Mouse (Mus musculus): Measurements from ENCODE around the gene Igf2bp1. TPM values are rescaled to one million over a fixed set of nuclear protein-coding genes. Genes with fewer than 3 reads are reported as not detected.

The Igf2bp1 gene
- polyA plus RNA-seq, 1 experiment from 2014 or later, result 6.2 TPM

- ATAC-seq, result no peak
- no peak overlapping the region for H3K4me2 ChIP-seq (ENCODE audit: low read length)
- WGBS, result 92% methylated on average over 5 of the region's 5 CpGs
These were observed 31.8 kb upstream of the Igf2bp1 start for GRCm38 (mm10) chr11:96037499-96037898.

DNA sequence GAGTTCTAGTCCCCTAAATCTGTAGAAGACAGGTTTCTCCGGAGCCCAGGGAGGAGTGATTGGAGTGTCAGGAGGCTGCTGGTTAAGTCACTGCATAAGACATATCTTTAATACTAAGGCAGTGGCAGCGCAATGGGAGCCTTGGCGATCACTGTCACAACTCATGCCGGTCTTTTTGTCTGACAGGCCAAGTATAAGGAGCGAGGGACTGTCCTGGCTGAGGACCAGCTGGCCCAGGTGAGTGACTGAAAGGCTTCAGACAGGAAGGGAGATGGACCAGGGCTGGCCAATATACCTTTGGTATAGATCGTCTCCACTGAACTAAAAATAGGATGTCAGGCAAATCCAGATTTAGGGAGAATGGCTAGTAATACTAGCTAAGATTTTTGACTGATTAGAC is 29.4 kb upstream of the Igf2bp1 start:
- no peaks in the 10 kb centered on the region for H3K9me3 ChIP-seq (replicated peaks; ENCODE audit: control insufficient read depth, low read length, poor library complexity, severe bottlenecking)
- peak; percentile 56; the same call in 1 of the 2 replicates for ATAC-seq
- WGBS, result 9% methylated on average over 6 of the region's 6 CpGs
- 0 out of 2 replicates have a peak, but pooled peaks cover 4% of the 10 kb centered on the region for H3K36me3 ChIP-seq (ENCODE audit: control insufficient read depth, insufficient read depth, low read length)
- peak overlapping the region; percentile 80 for H3K9ac ChIP-seq (ENCODE audit: low read depth, low read length)
- peaks cover 25% of the 10 kb centered on the region for H3K4me1 ChIP-seq (ENCODE audit: control insufficient read depth, insufficient read depth, low read length)
- H3K27me3 ChIP-seq (ENCODE audit: control insufficient read depth, insufficient read depth, low read depth, low read length), result no peaks in the 10 kb centered on the region
- peak overlapping the region; percentile 72 for H3K4me3 ChIP-seq (ENCODE audit: low read depth, low read length)
- H3K4me2 ChIP-seq (ENCODE audit: low read length), result peak overlapping the region; percentile 70
- H3K27ac ChIP-seq (ENCODE audit: low read length), result peak overlapping the region; percentile 47; the same call in 1 of the 2 replicates

More at GRCm38 (mm10) chr11:96037499-96037898, 31.8 kb upstream of the Igf2bp1 start:
- no peak overlapping the region for H3K27ac ChIP-seq (ENCODE audit: low read length)
- H3K4me3 ChIP-seq (ENCODE audit: low read depth, low read length), result no peak overlapping the region
- 0 out of 2 replicates have a peak, but pooled peaks cover 11% of the 10 kb centered on the region for H3K36me3 ChIP-seq (ENCODE audit: control insufficient read depth, insufficient read depth, low read length)
- no peaks in the 10 kb centered on the region for H3K27me3 ChIP-seq (ENCODE audit: control insufficient read depth, insufficient read depth, low read depth, low read length)
- peaks cover 25% of the 10 kb centered on the region for H3K4me1 ChIP-seq (ENCODE audit: control insufficient read depth, insufficient read depth, low read length)
- H3K9me3 ChIP-seq (replicated peaks; ENCODE audit: control insufficient read depth, low read length, poor library complexity, severe bottlenecking), result no peaks in the 10 kb centered on the region
- H3K9ac ChIP-seq (ENCODE audit: low read depth, low read length), result no peak overlapping the region

- H3K4me1 ChIP-seq (ENCODE audit: control insufficient read depth, insufficient read depth, low read length), result peaks cover 25% of the 10 kb centered on the region
- ATAC-seq, result peak; percentile 82
- H3K27ac ChIP-seq (ENCODE audit: low read length), result peak within 1 kb of the TSS; percentile 72; the same call in 1 of the 2 replicates
- WGBS, result under 1% methylated on average over 29 of the region's 29 CpGs
- H3K27me3 ChIP-seq (ENCODE audit: control insufficient read depth, insufficient read depth, low read depth, low read length), result no peaks in the 10 kb centered on the region
- 0 out of 2 replicates have a peak, but pooled peaks cover 4% of the 10 kb centered on the region for H3K36me3 ChIP-seq (ENCODE audit: control insufficient read depth, insufficient read depth, low read length)
- H3K9ac ChIP-seq (ENCODE audit: low read depth, low read length), result peak within 1 kb of the TSS; percentile 80
- H3K9me3 ChIP-seq (replicated peaks; ENCODE audit: control insufficient read depth, low read length, poor library complexity, severe bottlenecking), result no peaks in the 10 kb centered on the region
- H3K4me3 ChIP-seq (ENCODE audit: low read depth, low read length), result peak within 1 kb of the TSS; percentile 72
- peak within 1 kb of the TSS; percentile 70 for H3K4me2 ChIP-seq (ENCODE audit: low read length)
These were observed 28.9 kb upstream of the Igf2bp1 start, which contains the start of gene Snf8 for GRCm38 (mm10) chr11:96034596-96035052. Gene Snf8, plus strand, starts transcription at chr11:96034885.

DNA sequence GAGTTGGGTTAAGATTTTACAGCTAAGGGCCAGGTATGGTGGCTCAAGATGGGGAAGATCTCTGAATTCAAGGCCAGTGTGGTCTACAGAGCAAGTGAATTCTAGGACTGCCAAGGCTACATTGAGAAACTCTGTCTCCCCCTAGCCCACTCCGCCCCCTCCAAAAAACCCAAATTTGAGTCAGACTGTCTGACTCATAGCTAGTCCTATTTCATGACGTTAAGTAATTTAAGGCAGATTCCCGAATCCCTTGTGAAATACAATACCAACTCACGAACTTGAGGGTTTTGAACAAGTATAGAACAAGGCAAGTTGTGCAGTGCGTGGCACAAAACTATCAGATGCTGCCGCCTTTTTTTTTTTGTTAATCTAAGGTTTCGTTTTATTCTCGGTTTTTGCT is 28.4 kb upstream of the Igf2bp1 start:
- WGBS, result 42% methylated on average over 8 of the region's 8 CpGs
- Histone ChIP-seq H3K9me3 (replicated peaks; ENCODE audit: control insufficient read depth, low read length, poor library complexity, severe bottlenecking) (no peaks in the 10 kb centered on the region), H3K4me2 (ENCODE audit: low read length) (peak overlapping the region; percentile 70), H3K9ac (ENCODE audit: low read depth, low read length) (no peak overlapping the region; the same call in 1 of the 2 replicates), H3K36me3 (ENCODE audit: control insufficient read depth, insufficient read depth, low read length) (no peaks in the 10 kb centered on the region), H3K4me1 (ENCODE audit: control insufficient read depth, insufficient read depth, low read length) (peaks cover 25% of the 10 kb centered on the region), H3K27me3 (ENCODE audit: control insufficient read depth, insufficient read depth, low read depth, low read length) (no peaks in the 10 kb centered on the region), H3K27ac (ENCODE audit: low read length) (0 out of 2 replicates have a peak overlapping the region, but pooled peaks have one; percentile 72), H3K4me3 (ENCODE audit: low read depth, low read length) (peak overlapping the region; percentile 72)
- no peak for ATAC-seq

GRCm38 (mm10) chr11:96033264-96033663 is 27.5 kb upstream of the Igf2bp1 start:
- Histone ChIP-seq H3K4me3 (ENCODE audit: low read depth, low read length) (no peak overlapping the region), H3K9ac (ENCODE audit: low read depth, low read length) (no peak overlapping the region), H3K4me1 (ENCODE audit: control insufficient read depth, insufficient read depth, low read length) (peaks cover 25% of the 10 kb centered on the region), H3K4me2 (ENCODE audit: low read length) (no peak overlapping the region), H3K36me3 (ENCODE audit: control insufficient read depth, insufficient read depth, low read length) (no peaks in the 10 kb centered on the region), H3K9me3 (replicated peaks; ENCODE audit: control insufficient read depth, low read length, poor library complexity, severe bottlenecking) (no peaks in the 10 kb centered on the region), H3K27me3 (ENCODE audit: control insufficient read depth, insufficient read depth, low read depth, low read length) (no peaks in the 10 kb centered on the region), H3K27ac (ENCODE audit: low read length) (no peak overlapping the region)
- 100% methylated on average over 2 of the region's 3 CpGs for WGBS
- ATAC-seq, result no peak

DNA sequence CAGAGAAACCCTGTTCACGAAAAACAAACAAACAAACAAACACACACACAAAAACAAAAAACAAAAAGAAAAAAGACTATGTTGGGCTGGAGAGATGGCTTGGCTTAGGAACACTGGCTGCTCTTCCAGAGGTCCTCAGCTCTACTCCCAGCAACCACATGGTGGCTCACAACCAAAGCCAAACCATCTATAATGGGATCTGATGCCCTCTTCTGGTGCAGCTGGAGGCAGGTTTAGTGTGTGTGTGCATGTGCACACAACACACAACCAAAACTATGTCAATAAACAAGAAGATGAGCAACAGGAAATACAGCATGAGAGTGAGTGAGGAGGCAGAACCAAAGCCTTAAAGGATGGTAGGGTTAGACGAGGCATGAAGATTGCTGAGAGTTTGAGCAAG is 26.0 kb upstream of the Igf2bp1 start:
- no peak overlapping the region for H3K27ac ChIP-seq (ENCODE audit: low read length)
- no peaks in the 10 kb centered on the region for H3K9me3 ChIP-seq (replicated peaks; ENCODE audit: control insufficient read depth, low read length, poor library complexity, severe bottlenecking)
- no peaks in the 10 kb centered on the region for H3K36me3 ChIP-seq (ENCODE audit: control insufficient read depth, insufficient read depth, low read length)
- no peak overlapping the region for H3K9ac ChIP-seq (ENCODE audit: low read depth, low read length)
- no peak overlapping the region for H3K4me2 ChIP-seq (ENCODE audit: low read length)
- 87% methylated on average over 2 of the region's 2 CpGs for WGBS
- no peaks in the 10 kb centered on the region for H3K27me3 ChIP-seq (ENCODE audit: control insufficient read depth, insufficient read depth, low read depth, low read length)
- peaks cover 18% of the 10 kb centered on the region for H3K4me1 ChIP-seq (ENCODE audit: control insufficient read depth, insufficient read depth, low read length)
- ATAC-seq, result no peak
- no peak overlapping the region for H3K4me3 ChIP-seq (ENCODE audit: low read depth, low read length)

GRCm38 (mm10) chr11:96030571-96030970 is 24.8 kb upstream of the Igf2bp1 start:
- H3K27ac ChIP-seq (ENCODE audit: low read length), result no peak overlapping the region
- no peaks in the 10 kb centered on the region for H3K9me3 ChIP-seq (replicated peaks; ENCODE audit: control insufficient read depth, low read length, poor library complexity, severe bottlenecking)
- no peaks in the 10 kb centered on the region for H3K27me3 ChIP-seq (ENCODE audit: control insufficient read depth, insufficient read depth, low read depth, low read length)
- H3K4me1 ChIP-seq (ENCODE audit: control insufficient read depth, insufficient read depth, low read length), result peaks cover 8% of the 10 kb centered on the region
- H3K9ac ChIP-seq (ENCODE audit: low read depth, low read length), result no peak overlapping the region
- H3K4me3 ChIP-seq (ENCODE audit: low read depth, low read length), result no peak overlapping the region
- 90% methylated on average over 3 of the region's 3 CpGs for WGBS
- no peaks in the 10 kb centered on the region for H3K36me3 ChIP-seq (ENCODE audit: control insufficient read depth, insufficient read depth, low read length)
- H3K4me2 ChIP-seq (ENCODE audit: low read length), result no peak overlapping the region
- ATAC-seq, result no peak

DNA sequence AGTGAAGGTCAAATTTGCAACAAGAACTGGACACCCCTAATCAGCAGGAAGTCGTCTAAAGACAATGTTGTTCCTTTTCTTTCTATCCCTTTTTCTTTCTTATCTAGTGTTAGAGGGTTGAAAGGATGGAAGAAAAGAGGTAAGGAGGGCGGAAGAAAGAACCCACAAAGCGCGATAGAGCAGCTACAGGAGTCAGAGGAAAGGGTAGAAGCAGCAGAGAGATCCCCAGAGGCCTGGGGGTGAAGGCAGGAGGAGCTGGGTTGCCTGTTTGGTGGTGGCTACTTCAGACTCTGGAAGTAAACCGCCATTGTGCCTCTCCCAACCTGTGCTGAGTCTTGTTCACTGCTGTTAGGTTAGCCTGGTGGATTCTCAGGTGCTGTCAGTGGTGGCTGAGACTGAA is 22.4 kb upstream of the Igf2bp1 start:
- no peaks in the 10 kb centered on the region for H3K4me1 ChIP-seq (ENCODE audit: control insufficient read depth, insufficient read depth, low read length)
- H3K36me3 ChIP-seq (ENCODE audit: control insufficient read depth, insufficient read depth, low read length), result no peaks in the 10 kb centered on the region
- no peak overlapping the region for H3K27ac ChIP-seq (ENCODE audit: low read length)
- no peak overlapping the region for H3K4me3 ChIP-seq (ENCODE audit: low read depth, low read length)
- H3K9me3 ChIP-seq (replicated peaks; ENCODE audit: control insufficient read depth, low read length, poor library complexity, severe bottlenecking), result no peaks in the 10 kb centered on the region
- ATAC-seq, result no peak
- no peak overlapping the region for H3K9ac ChIP-seq (ENCODE audit: low read depth, low read length)
- 68% methylated on average over 5 of the region's 5 CpGs for WGBS
- H3K27me3 ChIP-seq (ENCODE audit: control insufficient read depth, insufficient read depth, low read depth, low read length), result no peaks in the 10 kb centered on the region; the same call in 1 of the 2 replicates
- H3K4me2 ChIP-seq (ENCODE audit: low read length), result no peak overlapping the region

DNA sequence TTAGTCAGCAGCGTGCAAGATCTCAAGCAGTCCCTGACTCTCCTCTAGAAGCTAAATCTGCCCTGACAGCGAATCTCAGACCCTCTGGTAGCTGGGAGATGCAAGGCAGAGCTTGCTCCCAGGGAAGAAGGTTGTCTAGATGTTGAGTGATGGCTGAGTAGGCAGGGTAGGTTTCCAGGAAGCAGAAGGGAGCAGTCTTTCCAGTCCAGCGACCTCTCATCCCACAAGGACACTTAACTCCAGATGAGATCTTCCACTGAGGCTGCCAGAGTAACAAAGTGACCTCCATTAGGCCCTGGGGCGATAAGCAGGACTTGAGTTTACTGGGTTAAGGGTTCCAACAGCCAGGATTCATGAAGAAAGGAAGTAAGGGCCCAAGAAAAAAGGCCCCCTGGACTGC is 14.9 kb upstream of the Igf2bp1 start:
- H3K4me3 ChIP-seq (ENCODE audit: low read depth, low read length), result no peak overlapping the region
- H3K36me3 ChIP-seq (ENCODE audit: control insufficient read depth, insufficient read depth, low read length), result no peaks in the 10 kb centered on the region
- 71% methylated on average over 4 of the region's 4 CpGs for WGBS
- no peaks in the 10 kb centered on the region for H3K4me1 ChIP-seq (ENCODE audit: control insufficient read depth, insufficient read depth, low read length)
- H3K9ac ChIP-seq (ENCODE audit: low read depth, low read length), result no peak overlapping the region
- no peaks in the 10 kb centered on the region for H3K9me3 ChIP-seq (replicated peaks; ENCODE audit: control insufficient read depth, low read length, poor library complexity, severe bottlenecking)
- no peaks in the 10 kb centered on the region; the same call in 1 of the 2 replicates for H3K27me3 ChIP-seq (ENCODE audit: control insufficient read depth, insufficient read depth, low read depth, low read length)
- no peak overlapping the region for H3K4me2 ChIP-seq (ENCODE audit: low read length)
- no peak overlapping the region for H3K27ac ChIP-seq (ENCODE audit: low read length)
- no peak for ATAC-seq

Data from midbrain, embryonic 16.5 days (tissue).